Mouse (Mus musculus) gastrocnemius, adult 2 months (tissue): ENCODE measurements at regions not wholly inside any gene's neighbourhood (a gene's known extent, or its start where the extent isn't known, plus 50 kb on each side); places are given as distances from the start of the nearest gene placed in this dataset.

ENCODE experiments used
- DNase-seq: peaks from one replicate; pipeline ENCODE4 v3.0.0; 2022
- H3K27ac ChIP-seq: fragments of 200-600 bp; 2 replicates; pipeline ENCODE4 v1.8.1; 2022; ENCODE audit warnings: mild to moderate bottlenecking
- H3K4me3 ChIP-seq: fragments of 200-600 bp; 2 replicates; pipeline ENCODE4 v1.8.1; 2022; ENCODE audit warnings: mild to moderate bottlenecking, moderate library complexity
- CTCF ChIP-seq: fragments of 200-600 bp; IDR thresholded peaks from 2 replicates; pipeline ENCODE4 v1.8.1; 2022; ENCODE audit warnings: antibody characterized with exemption, mild to moderate bottlenecking, moderate library complexity
- intact Hi-C: fragments of 180-260 bp; cut with DNase I; formaldehyde crosslinking; loops from one replicate; pipeline ENCODE4 v1.15.1; 2025

- no peak for DNase-seq
- TF ChIP-seq CTCF = no peak
- no peak overlapping the region for H3K4me3 ChIP-seq
- intact Hi-C loops = no loop called here
- H3K27ac ChIP-seq = no peak overlapping the region
Measured at GRCm38 (mm10) chr1:82008805-82009204, 224.1 kb upstream of the Gm9747 start.

- DNase-seq = no peak
- intact Hi-C loops = no loop called here
- Histone ChIP-seq H3K4me3 (no peak overlapping the region), H3K27ac (no peak overlapping the region)
- TF ChIP-seq CTCF = no peak
Measured at GRCm38 (mm10) chr1:82010995-82011394, 221.9 kb upstream of the Gm9747 start.

DNA sequence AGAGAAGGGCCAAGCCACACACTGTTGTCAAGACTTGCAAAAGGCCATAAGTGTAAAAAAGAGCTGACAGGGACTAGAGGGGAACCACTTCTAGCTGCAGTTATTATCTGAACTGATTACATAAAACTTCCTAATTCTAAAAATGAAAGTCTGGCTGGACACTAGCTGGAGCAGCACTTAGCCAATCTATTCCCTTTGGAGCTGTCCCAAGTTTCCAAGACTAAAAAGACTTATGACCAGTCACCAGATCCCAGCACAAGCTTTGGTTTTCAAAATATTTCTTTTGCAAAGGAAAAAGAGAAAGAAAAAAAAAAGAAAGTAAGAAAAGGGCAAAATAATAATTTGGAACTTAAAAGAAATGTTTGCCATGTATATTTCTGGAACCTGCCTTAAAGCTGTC lies 217.6 kb upstream of the Gm9747 start:
- Histone ChIP-seq H3K27ac (peak overlapping the region; percentile 48; the same call in 1 of the 2 replicates), H3K4me3 (no peak overlapping the region)
- intact Hi-C loops = no loop called here

DNA sequence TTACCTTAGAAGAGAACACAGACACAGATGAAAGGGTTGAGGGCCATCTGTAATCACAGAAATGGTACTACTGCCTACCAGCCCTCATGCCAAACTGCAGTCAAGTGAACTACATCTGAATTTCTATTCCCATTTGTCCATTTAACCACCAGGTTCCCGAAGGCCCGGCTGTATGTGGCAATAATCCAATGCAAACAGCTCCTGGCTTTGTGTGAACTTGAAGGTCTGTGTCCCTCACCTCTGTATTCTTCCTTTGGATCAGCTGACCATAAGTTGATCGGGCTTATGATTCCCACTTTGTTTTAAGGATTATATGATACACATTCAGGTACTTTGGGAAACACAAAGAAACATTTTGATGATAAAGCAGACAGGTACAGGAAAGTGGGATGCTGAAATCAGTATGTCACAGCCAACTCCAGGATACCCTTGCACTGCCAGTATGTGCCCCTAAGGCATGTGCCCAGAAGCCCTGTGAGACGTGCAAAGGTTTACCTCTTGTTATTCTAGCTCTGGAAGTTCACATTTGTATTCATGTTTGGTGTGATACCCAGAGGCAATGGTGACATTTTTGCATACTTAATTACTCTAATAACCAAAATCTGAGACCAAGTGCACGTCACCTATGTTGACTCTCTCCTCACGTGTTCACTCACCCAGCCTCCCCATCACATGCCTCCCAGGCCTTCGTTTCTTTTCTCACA lies 214.1 kb upstream of the Gm9747 start:
- intact Hi-C loops = no loop called here
- H3K27ac ChIP-seq = no peak overlapping the region
- DNase-seq = no peak
- TF ChIP-seq CTCF = no peak
- no peak overlapping the region for H3K4me3 ChIP-seq

More for the DNA sequence above, 217.6 kb upstream of the Gm9747 start:
- DNase-seq = no peak
- TF ChIP-seq CTCF = no peak

- no peak overlapping the region for H3K4me3 ChIP-seq
- no peak overlapping the region for H3K27ac ChIP-seq
- no peak for TF ChIP-seq CTCF
- DNase-seq = no peak
- intact Hi-C loops = no loop called here
Measured at GRCm38 (mm10) chr1:82027761-82028160, 205.2 kb upstream of the Gm9747 start.

- Histone ChIP-seq H3K4me3 (no peak overlapping the region), H3K27ac (no peak overlapping the region)
- no peak for TF ChIP-seq CTCF
- no peak for DNase-seq
- intact Hi-C loops = no loop called here
Measured at GRCm38 (mm10) chr1:82031130-82031529, 201.8 kb upstream of the Gm9747 start.

GRCm38 (mm10) chr1:82032410-82032809 lies 200.5 kb upstream of the Gm9747 start:
- intact Hi-C loops = no loop called here
- Histone ChIP-seq H3K27ac (no peak overlapping the region), H3K4me3 (no peak overlapping the region)
- TF ChIP-seq CTCF = no peak
- no peak for DNase-seq

DNA sequence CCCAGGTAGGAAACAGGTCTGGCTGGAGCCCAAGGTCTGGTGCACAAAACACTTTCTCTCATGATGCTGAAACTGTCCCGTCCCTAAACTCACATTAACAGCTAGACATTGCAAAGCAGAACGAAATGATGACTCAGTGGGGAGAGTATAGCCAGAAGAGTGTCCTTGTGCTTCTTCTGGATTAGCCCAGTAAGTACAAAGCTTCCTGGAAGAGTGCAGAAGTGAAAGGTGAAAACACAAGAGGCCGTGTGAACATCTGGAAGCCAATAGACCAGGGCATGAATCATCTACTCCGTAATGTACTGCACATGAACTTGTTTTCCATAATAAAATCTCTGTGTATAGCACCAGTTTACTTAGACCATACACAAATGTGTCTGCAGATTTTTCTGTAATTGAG lies 194.7 kb upstream of the Gm9747 start:
- intact Hi-C loops = no loop called here

DNA sequence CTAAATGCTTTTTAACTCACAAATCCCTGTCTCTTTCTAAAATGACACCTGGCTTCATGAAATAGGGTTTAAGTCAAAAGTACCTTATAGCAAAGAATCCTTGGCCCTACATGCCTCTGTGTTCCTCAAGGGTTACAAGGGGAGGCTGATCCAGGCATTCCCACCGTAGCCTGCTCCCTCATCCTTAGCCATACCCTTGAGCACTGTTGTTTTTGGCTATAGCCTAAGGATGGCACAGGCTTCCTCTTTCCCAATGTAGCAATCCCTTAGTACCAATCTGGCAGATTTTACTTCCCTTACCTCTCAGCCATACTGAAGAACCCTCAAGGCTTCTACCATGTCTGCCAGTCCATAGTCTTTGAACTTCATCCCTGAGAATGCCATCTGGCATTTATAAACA lies 194.2 kb upstream of the Gm9747 start:
- Histone ChIP-seq H3K27ac (no peak overlapping the region), H3K4me3 (no peak overlapping the region)
- TF ChIP-seq CTCF = no peak
- no peak for DNase-seq
- intact Hi-C loops = no loop called here

More for the DNA sequence above, 194.7 kb upstream of the Gm9747 start:
- DNase-seq = no peak
- H3K27ac ChIP-seq = no peak overlapping the region
- H3K4me3 ChIP-seq = no peak overlapping the region
- no peak for TF ChIP-seq CTCF

DNA sequence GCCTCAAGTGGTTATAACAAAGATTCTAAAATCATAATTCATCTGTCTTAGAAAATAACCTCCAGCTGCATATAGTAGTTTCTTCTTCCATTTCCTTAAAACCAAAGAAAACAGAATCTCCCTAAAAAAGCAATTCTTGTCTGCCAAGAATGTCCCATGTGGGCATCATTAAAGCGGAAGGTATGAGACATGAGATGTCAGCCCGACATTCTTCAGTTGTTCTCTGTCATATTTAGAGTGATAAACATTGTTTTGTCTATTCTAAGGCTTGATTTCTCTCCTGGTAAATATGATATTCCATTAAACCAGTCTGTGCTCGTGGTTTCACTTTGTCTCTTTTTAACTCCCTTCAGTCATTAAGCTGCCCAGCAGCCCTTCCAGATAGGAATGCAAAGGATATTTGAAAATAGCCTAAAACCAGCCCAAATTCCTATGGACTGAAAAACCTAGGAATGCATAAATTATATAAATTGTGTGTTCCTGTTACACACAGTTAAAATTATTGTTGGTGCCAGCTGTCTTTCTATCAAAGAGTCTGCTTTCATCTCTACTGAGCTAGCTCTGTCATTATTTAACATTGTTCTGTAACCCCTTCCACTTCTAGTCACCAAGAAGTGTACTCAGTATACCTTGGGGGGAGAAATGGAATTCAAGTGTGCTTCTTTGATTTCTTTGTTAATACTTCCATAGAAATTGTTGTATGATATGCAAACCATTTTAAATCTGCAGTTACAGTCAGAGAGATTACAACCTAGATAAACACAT lies 191.4 kb upstream of the Gm9747 start:
- intact Hi-C loops = no loop called here
- TF ChIP-seq CTCF = no peak
- Histone ChIP-seq H3K4me3 (peak overlapping the region; percentile 21; the same call in 1 of the 2 replicates), H3K27ac (peak overlapping the region; percentile 25; the same call in 1 of the 2 replicates)
- DNase-seq = no peak

GRCm38 (mm10) chr1:82042051-82042432 lies 190.9 kb upstream of the Gm9747 start:
- TF ChIP-seq CTCF = no peak
- Histone ChIP-seq H3K27ac (no peak overlapping the region), H3K4me3 (no peak overlapping the region)
- DNase-seq = no peak
- intact Hi-C loops = no loop called here

- no peak overlapping the region for H3K27ac ChIP-seq
Measured at GRCm38 (mm10) chr1:82042527-82042926, 190.4 kb upstream of the Gm9747 start.

GRCm38 (mm10) chr1:82066291-82066690 lies 166.6 kb upstream of the Gm9747 start:
- no peak for TF ChIP-seq CTCF
- no peak overlapping the region for H3K4me3 ChIP-seq
- DNase-seq = no peak
- H3K27ac ChIP-seq = no peak overlapping the region
- intact Hi-C loops = no loop called here

More at GRCm38 (mm10) chr1:82042527-82042926, 190.4 kb upstream of the Gm9747 start:
- H3K4me3 ChIP-seq = no peak overlapping the region
- no peak for DNase-seq
- no peak for TF ChIP-seq CTCF
- intact Hi-C loops = no loop called here
